Mouse (Mus musculus): ENCODE data around the gene Gm4869. TPM values are rescaled to one million over a fixed set of nuclear protein-coding genes. Genes with fewer than 3 reads are reported as not detected.
A peak's percentile ranks its signal among the peaks of the same experiment; 100 is the strongest.
"Not testable (repeated sequence)": the region's sequence is repeated elsewhere in the genome, so short reads cannot be mapped to it uniquely, and the experiment has no call there.

Gene Gm4869
- under 1 TPM; 0.10 to 0.14 TPM for total RNA-seq (2021)
- polyA plus RNA-seq (2012; rRNA removed) = 0.03 and 0.10 TPM in 2 replicates
- long read RNA-seq, partial matches to known transcripts = 0 of 4 reads
- long read RNA-seq, other reads (novel, unspliced or antisense) = 4 of 4 reads

GRCm38 (mm10) chr5:140445345-140445744 is at the start of gene Gm4869:
Gm4869 (plus strand) TSS chr5:140445645.
- DNase-seq = no peak

GRCm38 (mm10) chr5:140396166-140396940 is 49.1 kb upstream of the Gm4869 start:
- peak; percentile 29 for DNase-seq

- no peak for DNase-seq
These were observed 42.7 kb upstream of the Gm4869 start for GRCm38 (mm10) chr5:140402640-140403270.

- no peak for DNase-seq
These were observed 40.3 kb upstream of the Gm4869 start for GRCm38 (mm10) chr5:140405126-140405525.

- no peak for DNase-seq
These were observed 38.8 kb upstream of the Gm4869 start for GRCm38 (mm10) chr5:140406666-140407065.

GRCm38 (mm10) chr5:140408801-140409200 is 36.6 kb upstream of the Gm4869 start:
- no peak for DNase-seq

- DNase-seq = peak; percentile 48
These were observed 34.1 kb upstream of the Gm4869 start for GRCm38 (mm10) chr5:140411339-140411738.

- DNase-seq = no peak
These were observed 30.8 kb upstream of the Gm4869 start for GRCm38 (mm10) chr5:140414647-140415046.

GRCm38 (mm10) chr5:140418106-140418488 is 27.3 kb upstream of the Gm4869 start:
- DNase-seq = no peak

- peak; percentile 91 for DNase-seq
These were observed 26.7 kb upstream of the Gm4869 start, which contains the start of gene Eif3b for GRCm38 (mm10) chr5:140418489-140419441. Eif3b (plus strand) TSS chr5:140419328.

GRCm38 (mm10) chr5:140419442-140420080 is 25.9 kb upstream of the Gm4869 start:
- DNase-seq = no peak

- no peak for DNase-seq
These were observed 24.8 kb upstream of the Gm4869 start for GRCm38 (mm10) chr5:140420616-140421015.

GRCm38 (mm10) chr5:140425016-140425783 is 20.2 kb upstream of the Gm4869 start:
- no peak for DNase-seq

GRCm38 (mm10) chr5:140439117-140439516 is 6.3 kb upstream of the Gm4869 start:
- not testable (repeated sequence) for DNase-seq

GRCm38 (mm10) chr5:140441406-140441805 is 4.0 kb upstream of the Gm4869 start:
- DNase-seq = peak; percentile 67

- no peak for DNase-seq
These were observed 1.4 kb upstream of the Gm4869 start for GRCm38 (mm10) chr5:140444012-140444411.

GRCm38 (mm10) chr5:140446054-140446453 is 609 bp downstream of the Gm4869 start:
- no peak for DNase-seq

GRCm38 (mm10) chr5:140454488-140454887 is 9.0 kb downstream of the Gm4869 start:
- DNase-seq = no peak

GRCm38 (mm10) chr5:140455466-140455865 is 10.0 kb downstream of the Gm4869 start:
- DNase-seq = no peak

GRCm38 (mm10) chr5:140461476-140461875 is 16.0 kb downstream of the Gm4869 start:
- no peak for DNase-seq

- peak; percentile 62 for DNase-seq
These were observed 17.7 kb downstream of the Gm4869 start for GRCm38 (mm10) chr5:140463151-140463550.
